Mouse (Mus musculus) midbrain, embryonic 12.5 days (tissue): ENCODE measurements around the gene Cib4. TPM values are rescaled to one million over a fixed set of nuclear protein-coding genes. Genes with fewer than 3 reads are reported as not detected.

Source experiments
- ATAC-seq: fragments of 200-750 bp; cut with Nextera tagmentation; 2 replicates; pipeline ENCODE4 v1.8.0; 2017; ENCODE audit warnings: low read depth, moderate TSS enrichment, moderate library complexity; ENCODE audit not compliant: low FRiP score
- H3K27ac ChIP-seq: fragments of 300-500 bp; sonication (generic); replicated peaks from 2 replicates; pipeline ENCODE4 v1.5.1; 2016; ENCODE audit warnings: mild to moderate bottlenecking
- H3K27me3 ChIP-seq: fragments of 300-500 bp; sonication (generic); 2 replicates; pipeline ENCODE4 v1.6.1; 2016; ENCODE audit warnings: mild to moderate bottlenecking
- H3K36me3 ChIP-seq: fragments of 300-500 bp; sonication (generic); 2 replicates; pipeline ENCODE4 v1.6.1; 2016
- H3K4me1 ChIP-seq: fragments of 300-500 bp; sonication (generic); 2 replicates; pipeline ENCODE4 v1.6.1; 2016
- H3K4me2 ChIP-seq: fragments of 300-500 bp; sonication (generic); replicated peaks from 2 replicates; pipeline ENCODE4 v1.6.1; 2016; ENCODE audit warnings: mild to moderate bottlenecking, moderate library complexity
- H3K4me3 ChIP-seq: fragments of 300-500 bp; sonication (generic); 2 replicates; pipeline ENCODE4 v1.5.1; 2016; ENCODE audit warnings: mild to moderate bottlenecking
- H3K9ac ChIP-seq: fragments of 300-500 bp; sonication (generic); replicated peaks from 2 replicates; pipeline ENCODE4 v1.6.1; 2016; ENCODE audit warnings: mild to moderate bottlenecking, moderate library complexity
- H3K9me3 ChIP-seq: fragments of 300-500 bp; sonication (generic); 2 replicates; pipeline ENCODE4 v1.6.1; 2016; ENCODE audit warnings: mild to moderate bottlenecking
- WGBS: fragments of 180-500 bp; shearing (Covaris S2); methylation state at CpG from one replicate; pipeline ENCODE4 v1.1.7; 2016; 5-methylcytosine and 5-hydroxymethylcytosine counted together
- polyA plus RNA-seq: library from polyadenylated mRNA; unstranded; fragments of >200 nt; fragmentation: Nextera tagmentation; extraction: Ambion mirVana; gene quantifications from 2 replicates; pipeline ENCODE4 v1.2.1, GENCODE M21; 2016

The Cib4 gene
- polyA plus RNA-seq, 1 experiment from 2014 or later: not detected

GRCm38 (mm10) chr5:30527129-30527528 is 18.5 kb downstream of the Cib4 start:
- Histone ChIP-seq H3K27me3 (peaks cover 16% of the 10 kb centered on the region; the same call in 1 of the 2 replicates), H3K4me3 (no peak overlapping the region), H3K27ac (no peak overlapping the region), H3K9me3 (no peaks in the 10 kb centered on the region), H3K9ac (no peak overlapping the region), H3K36me3 (no peaks in the 10 kb centered on the region), H3K4me1 (no peaks in the 10 kb centered on the region; the same call in 1 of the 2 replicates), H3K4me2 (no peak overlapping the region)
- WGBS: 63% methylated on average over 5 of the region's 5 CpGs
- ATAC-seq: no peak

GRCm38 (mm10) chr5:30525920-30526836 is 19.5 kb downstream of the Cib4 start:
- H3K36me3 ChIP-seq: no peaks in the 10 kb centered on the region
- no peak overlapping the region for H3K4me2 ChIP-seq
- no peaks in the 10 kb centered on the region; the same call in 1 of the 2 replicates for H3K4me1 ChIP-seq
- no peaks in the 10 kb centered on the region for H3K9me3 ChIP-seq
- H3K4me3 ChIP-seq: no peak overlapping the region
- H3K27me3 ChIP-seq: peaks cover 16% of the 10 kb centered on the region; the same call in 1 of the 2 replicates
- 28% methylated on average over 12 of the region's 12 CpGs for WGBS
- ATAC-seq: no peak
- H3K9ac ChIP-seq: no peak overlapping the region
- no peak overlapping the region for H3K27ac ChIP-seq

- Histone ChIP-seq H3K27ac (no peak overlapping the region), H3K9ac (no peak overlapping the region), H3K27me3 (peaks cover 16% of the 10 kb centered on the region; the same call in 1 of the 2 replicates), H3K4me2 (no peak overlapping the region), H3K9me3 (no peaks in the 10 kb centered on the region), H3K4me3 (no peak overlapping the region), H3K4me1 (no peaks in the 10 kb centered on the region; the same call in 1 of the 2 replicates), H3K36me3 (no peaks in the 10 kb centered on the region)
- ATAC-seq: no peak
- 45% methylated on average over 3 of the region's 3 CpGs for WGBS
These were observed 21.4 kb downstream of the Cib4 start for GRCm38 (mm10) chr5:30524213-30524612.

- no peak overlapping the region for H3K9ac ChIP-seq
- no peaks in the 10 kb centered on the region; the same call in 1 of the 2 replicates for H3K4me1 ChIP-seq
- no peak for ATAC-seq
- H3K36me3 ChIP-seq: no peaks in the 10 kb centered on the region
- H3K27me3 ChIP-seq: peaks cover 9% of the 10 kb centered on the region; the same call in 1 of the 2 replicates
- H3K27ac ChIP-seq: no peak overlapping the region
- 86% methylated on average over 3 of the region's 3 CpGs for WGBS
- no peaks in the 10 kb centered on the region for H3K9me3 ChIP-seq
- no peak overlapping the region for H3K4me3 ChIP-seq
- H3K4me2 ChIP-seq: no peak overlapping the region
These were observed 22.5 kb downstream of the Cib4 start for GRCm38 (mm10) chr5:30523131-30523530.

GRCm38 (mm10) chr5:30522406-30522805 is 23.2 kb downstream of the Cib4 start:
- H3K4me3 ChIP-seq: no peak overlapping the region
- ATAC-seq: no peak
- H3K36me3 ChIP-seq: no peaks in the 10 kb centered on the region
- no peak overlapping the region for H3K4me2 ChIP-seq
- H3K27me3 ChIP-seq: peaks cover 8% of the 10 kb centered on the region; the same call in 1 of the 2 replicates
- no peaks in the 10 kb centered on the region for H3K9me3 ChIP-seq
- H3K9ac ChIP-seq: no peak overlapping the region
- H3K27ac ChIP-seq: no peak overlapping the region
- no peaks in the 10 kb centered on the region; the same call in 1 of the 2 replicates for H3K4me1 ChIP-seq
- WGBS: 83% methylated on average over 8 of the region's 8 CpGs

GRCm38 (mm10) chr5:30520214-30520732 is 25.4 kb downstream of the Cib4 start:
- 90% methylated on average over 10 of the region's 10 CpGs for WGBS
- Histone ChIP-seq H3K4me2 (no peak overlapping the region), H3K36me3 (no peaks in the 10 kb centered on the region)

GRCm38 (mm10) chr5:30519494-30519893 is 26.1 kb downstream of the Cib4 start:
- H3K9ac ChIP-seq: no peak overlapping the region
- H3K27ac ChIP-seq: no peak overlapping the region
- ATAC-seq: no peak
- no peak overlapping the region for H3K4me2 ChIP-seq
- H3K4me1 ChIP-seq: no peaks in the 10 kb centered on the region; the same call in 1 of the 2 replicates
- 46% methylated on average over 7 of the region's 7 CpGs for WGBS
- H3K9me3 ChIP-seq: no peaks in the 10 kb centered on the region
- H3K36me3 ChIP-seq: no peaks in the 10 kb centered on the region
- H3K4me3 ChIP-seq: no peak overlapping the region
- H3K27me3 ChIP-seq: no peaks in the 10 kb centered on the region

More at GRCm38 (mm10) chr5:30520214-30520732, 25.4 kb downstream of the Cib4 start:
- no peaks in the 10 kb centered on the region for H3K9me3 ChIP-seq
- peaks cover 5% of the 10 kb centered on the region; the same call in 1 of the 2 replicates for H3K27me3 ChIP-seq
- no peak overlapping the region for H3K4me3 ChIP-seq
- no peak overlapping the region for H3K9ac ChIP-seq
- ATAC-seq: no peak
- no peak overlapping the region for H3K27ac ChIP-seq
- H3K4me1 ChIP-seq: no peaks in the 10 kb centered on the region; the same call in 1 of the 2 replicates

GRCm38 (mm10) chr5:30518547-30518946 is 27.1 kb downstream of the Cib4 start:
- ATAC-seq: no peak
- no peak overlapping the region for H3K4me2 ChIP-seq
- H3K4me3 ChIP-seq: no peak overlapping the region
- no peak overlapping the region for H3K9ac ChIP-seq
- H3K4me1 ChIP-seq: no peaks in the 10 kb centered on the region; the same call in 1 of the 2 replicates
- H3K27ac ChIP-seq: no peak overlapping the region
- WGBS: 74% methylated on average over 6 of the region's 6 CpGs
- no peaks in the 10 kb centered on the region for H3K27me3 ChIP-seq
- H3K9me3 ChIP-seq: no peaks in the 10 kb centered on the region
- H3K36me3 ChIP-seq: no peaks in the 10 kb centered on the region

GRCm38 (mm10) chr5:30518108-30518507 is 27.5 kb downstream of the Cib4 start:
- no peak overlapping the region for H3K9ac ChIP-seq
- H3K4me3 ChIP-seq: no peak overlapping the region
- no peak for ATAC-seq
- no peak overlapping the region for H3K27ac ChIP-seq
- no peaks in the 10 kb centered on the region for H3K36me3 ChIP-seq
- H3K4me1 ChIP-seq: no peaks in the 10 kb centered on the region; the same call in 1 of the 2 replicates
- H3K9me3 ChIP-seq: no peaks in the 10 kb centered on the region
- no peak overlapping the region for H3K4me2 ChIP-seq
- 92% methylated on average over 5 of the region's 5 CpGs for WGBS
- H3K27me3 ChIP-seq: no peaks in the 10 kb centered on the region

GRCm38 (mm10) chr5:30516376-30516775 is 29.3 kb downstream of the Cib4 start:
- H3K4me3 ChIP-seq: no peak overlapping the region
- H3K4me2 ChIP-seq: no peak overlapping the region
- no peaks in the 10 kb centered on the region; the same call in 1 of the 2 replicates for H3K4me1 ChIP-seq
- no peak overlapping the region for H3K27ac ChIP-seq
- no peaks in the 10 kb centered on the region for H3K36me3 ChIP-seq
- H3K9ac ChIP-seq: no peak overlapping the region
- H3K9me3 ChIP-seq: no peaks in the 10 kb centered on the region
- no peak for ATAC-seq
- 60% methylated on average over 7 of the region's 7 CpGs for WGBS
- H3K27me3 ChIP-seq: no peaks in the 10 kb centered on the region

GRCm38 (mm10) chr5:30513111-30513510 is 32.5 kb downstream of the Cib4 start:
- no peak for ATAC-seq
- 82% methylated on average over 8 of the region's 8 CpGs for WGBS
- Histone ChIP-seq H3K36me3 (no peaks in the 10 kb centered on the region), H3K4me3 (no peak overlapping the region), H3K4me2 (no peak overlapping the region), H3K27ac (no peak overlapping the region), H3K9ac (no peak overlapping the region), H3K9me3 (no peaks in the 10 kb centered on the region), H3K4me1 (no peaks in the 10 kb centered on the region), H3K27me3 (no peaks in the 10 kb centered on the region)

GRCm38 (mm10) chr5:30497299-30497698 is 48.3 kb downstream of the Cib4 start:
- no peaks in the 10 kb centered on the region for H3K36me3 ChIP-seq
- no peak overlapping the region for H3K4me3 ChIP-seq
- no peaks in the 10 kb centered on the region for H3K4me1 ChIP-seq
- 81% methylated on average over 7 of the region's 7 CpGs for WGBS
- no peaks in the 10 kb centered on the region for H3K27me3 ChIP-seq
- no peak overlapping the region for H3K27ac ChIP-seq
- H3K9ac ChIP-seq: no peak overlapping the region
- H3K9me3 ChIP-seq: no peaks in the 10 kb centered on the region
- H3K4me2 ChIP-seq: no peak overlapping the region
- no peak for ATAC-seq
